Mouse (Mus musculus): ENCODE measurements at regions not wholly inside any gene's neighbourhood (a gene's known extent, or its start where the extent isn't known, plus 50 kb on each side); places are given as distances from the start of the nearest gene placed in this dataset.

GRCm38 (mm10) chr5:133922181-133922580, 177.3 kb upstream of the Castor2 start:
- Histone ChIP-seq H3K27me3 (ENCODE audit: control insufficient read depth, insufficient read depth, low read length) (no peaks in the 10 kb centered on the region), H3K27ac (ENCODE audit: insufficient read depth, low read length) (no peak overlapping the region), H3K4me3 (ENCODE audit: extremely low read depth, insufficient read depth, insufficient read length) (no peak overlapping the region), H3K4me1 (ENCODE audit: control insufficient read depth, insufficient read depth, insufficient read length) (no peaks in the 10 kb centered on the region), H3K36me3 (ENCODE audit: control insufficient read depth, insufficient read depth, low read length) (no peaks in the 10 kb centered on the region)
- TF ChIP-seq POLR2A (IDR thresholded peaks at IDR 0.05; ENCODE audit: low read depth, low read length) (no peak), CTCF (IDR thresholded peaks at IDR 0.05; ENCODE audit: extremely low read depth, insufficient read depth, insufficient read length, insufficient replicate concordance) (no peak)
- 88% methylated on average over 1 of the region's 1 CpGs for WGBS
- no peak for DNase-seq (ENCODE audit: low read depth in 1 of 2, low spot score in 2 of 2)

GRCm38 (mm10) chr5:133915734-133916550, 183.6 kb upstream of the Castor2 start:
- H3K4me1 ChIP-seq (ENCODE audit: control insufficient read depth, insufficient read depth, insufficient read length), result no peaks in the 10 kb centered on the region
- DNase-seq (ENCODE audit: low read depth in 1 of 2, low spot score in 2 of 2), result no peak
- no peak overlapping the region for H3K27ac ChIP-seq (ENCODE audit: insufficient read depth, low read length)
- TF ChIP-seq CTCF (IDR thresholded peaks at IDR 0.05; ENCODE audit: extremely low read depth, insufficient read depth, insufficient read length, insufficient replicate concordance) (no peak), POLR2A (IDR thresholded peaks at IDR 0.05; ENCODE audit: low read depth, low read length) (no peak)
- H3K27me3 ChIP-seq (ENCODE audit: control insufficient read depth, insufficient read depth, low read length), result no peaks in the 10 kb centered on the region
- H3K4me3 ChIP-seq (ENCODE audit: extremely low read depth, insufficient read depth, insufficient read length), result no peak overlapping the region
- H3K36me3 ChIP-seq (ENCODE audit: control insufficient read depth, insufficient read depth, low read length), result no peaks in the 10 kb centered on the region

- no peaks in the 10 kb centered on the region for H3K36me3 ChIP-seq (ENCODE audit: control insufficient read depth, insufficient read depth, low read length)
- DNase-seq (ENCODE audit: low read depth in 1 of 2, low spot score in 2 of 2), result no peak
- 86% methylated on average over 3 of the region's 3 CpGs for WGBS
- no peak overlapping the region for H3K27ac ChIP-seq (ENCODE audit: insufficient read depth, low read length)
- no peak overlapping the region for H3K4me3 ChIP-seq (ENCODE audit: extremely low read depth, insufficient read depth, insufficient read length)
- H3K27me3 ChIP-seq (ENCODE audit: control insufficient read depth, insufficient read depth, low read length), result no peaks in the 10 kb centered on the region
- no peak for TF ChIP-seq CTCF (IDR thresholded peaks at IDR 0.05; ENCODE audit: extremely low read depth, insufficient read depth, insufficient read length, insufficient replicate concordance)
- TF ChIP-seq POLR2A (IDR thresholded peaks at IDR 0.05; ENCODE audit: low read depth, low read length), result no peak
- no peaks in the 10 kb centered on the region for H3K4me1 ChIP-seq (ENCODE audit: control insufficient read depth, insufficient read depth, insufficient read length)
These were observed 192.1 kb upstream of the Castor2 start for GRCm38 (mm10) chr5:133907442-133907841.

- Histone ChIP-seq H3K36me3 (ENCODE audit: control insufficient read depth, insufficient read depth, low read length) (no peaks in the 10 kb centered on the region), H3K4me3 (ENCODE audit: extremely low read depth, insufficient read depth, insufficient read length) (no peak overlapping the region), H3K27ac (ENCODE audit: insufficient read depth, low read length) (no peak overlapping the region), H3K4me1 (ENCODE audit: control insufficient read depth, insufficient read depth, insufficient read length) (no peaks in the 10 kb centered on the region), H3K27me3 (ENCODE audit: control insufficient read depth, insufficient read depth, low read length) (no peaks in the 10 kb centered on the region)
- no peak for DNase-seq (ENCODE audit: low read depth in 1 of 2, low spot score in 2 of 2)
- 77% methylated on average over 4 of the region's 4 CpGs for WGBS
- no peak for TF ChIP-seq POLR2A (IDR thresholded peaks at IDR 0.05; ENCODE audit: low read depth, low read length)
- TF ChIP-seq CTCF (IDR thresholded peaks at IDR 0.05; ENCODE audit: extremely low read depth, insufficient read depth, insufficient read length, insufficient replicate concordance), result no peak
These were observed 201.4 kb upstream of the Castor2 start for GRCm38 (mm10) chr5:133898025-133898598.

GRCm38 (mm10) chr5:133890728-133891127, 208.8 kb upstream of the Castor2 start:
- H3K4me3 ChIP-seq (ENCODE audit: extremely low read depth, insufficient read depth, insufficient read length), result no peak overlapping the region
- no peaks in the 10 kb centered on the region for H3K36me3 ChIP-seq (ENCODE audit: control insufficient read depth, insufficient read depth, low read length)
- DNase-seq (ENCODE audit: low read depth in 1 of 2, low spot score in 2 of 2), result no peak
- TF ChIP-seq CTCF (IDR thresholded peaks at IDR 0.05; ENCODE audit: extremely low read depth, insufficient read depth, insufficient read length, insufficient replicate concordance), result no peak
- TF ChIP-seq POLR2A (IDR thresholded peaks at IDR 0.05; ENCODE audit: low read depth, low read length), result no peak
- WGBS, result 84% methylated on average over 3 of the region's 3 CpGs
- no peaks in the 10 kb centered on the region for H3K4me1 ChIP-seq (ENCODE audit: control insufficient read depth, insufficient read depth, insufficient read length)
- H3K27me3 ChIP-seq (ENCODE audit: control insufficient read depth, insufficient read depth, low read length), result no peaks in the 10 kb centered on the region
- no peak overlapping the region for H3K27ac ChIP-seq (ENCODE audit: insufficient read depth, low read length)

- 82% methylated on average over 8 of the region's 8 CpGs for WGBS
- TF ChIP-seq CTCF (IDR thresholded peaks at IDR 0.05; ENCODE audit: extremely low read depth, insufficient read depth, insufficient read length, insufficient replicate concordance) (no peak), POLR2A (IDR thresholded peaks at IDR 0.05; ENCODE audit: low read depth, low read length) (no peak)
- Histone ChIP-seq H3K27me3 (ENCODE audit: control insufficient read depth, insufficient read depth, low read length) (no peaks in the 10 kb centered on the region), H3K27ac (ENCODE audit: insufficient read depth, low read length) (no peak overlapping the region), H3K4me3 (ENCODE audit: extremely low read depth, insufficient read depth, insufficient read length) (no peak overlapping the region), H3K4me1 (ENCODE audit: control insufficient read depth, insufficient read depth, insufficient read length) (no peaks in the 10 kb centered on the region), H3K36me3 (ENCODE audit: control insufficient read depth, insufficient read depth, low read length) (no peaks in the 10 kb centered on the region)
- DNase-seq (ENCODE audit: low read depth in 1 of 2, low spot score in 2 of 2), result no peak
These were observed 209.7 kb upstream of the Castor2 start for GRCm38 (mm10) chr5:133889841-133890240.

GRCm38 (mm10) chr5:133885507-133885906, 214.0 kb upstream of the Castor2 start:
- no peak for TF ChIP-seq POLR2A (IDR thresholded peaks at IDR 0.05; ENCODE audit: low read depth, low read length)
- TF ChIP-seq CTCF (IDR thresholded peaks at IDR 0.05; ENCODE audit: extremely low read depth, insufficient read depth, insufficient read length, insufficient replicate concordance), result no peak
- DNase-seq (ENCODE audit: low read depth in 1 of 2, low spot score in 2 of 2), result no peak
- no peak overlapping the region for H3K27ac ChIP-seq (ENCODE audit: insufficient read depth, low read length)
- WGBS, result 85% methylated on average over 5 of the region's 5 CpGs
- H3K4me1 ChIP-seq (ENCODE audit: control insufficient read depth, insufficient read depth, insufficient read length), result no peaks in the 10 kb centered on the region
- no peaks in the 10 kb centered on the region for H3K36me3 ChIP-seq (ENCODE audit: control insufficient read depth, insufficient read depth, low read length)
- no peak overlapping the region for H3K4me3 ChIP-seq (ENCODE audit: extremely low read depth, insufficient read depth, insufficient read length)
- H3K27me3 ChIP-seq (ENCODE audit: control insufficient read depth, insufficient read depth, low read length), result no peaks in the 10 kb centered on the region
